Mouse (Mus musculus): ENCODE results near the gene Pth2. TPM values are rescaled to one million over a fixed set of nuclear protein-coding genes. Genes with fewer than 3 reads are reported as not detected.

Pth2 gene
- total and polyA plus RNA-seq, 3 experiments, result not detected

DNA sequence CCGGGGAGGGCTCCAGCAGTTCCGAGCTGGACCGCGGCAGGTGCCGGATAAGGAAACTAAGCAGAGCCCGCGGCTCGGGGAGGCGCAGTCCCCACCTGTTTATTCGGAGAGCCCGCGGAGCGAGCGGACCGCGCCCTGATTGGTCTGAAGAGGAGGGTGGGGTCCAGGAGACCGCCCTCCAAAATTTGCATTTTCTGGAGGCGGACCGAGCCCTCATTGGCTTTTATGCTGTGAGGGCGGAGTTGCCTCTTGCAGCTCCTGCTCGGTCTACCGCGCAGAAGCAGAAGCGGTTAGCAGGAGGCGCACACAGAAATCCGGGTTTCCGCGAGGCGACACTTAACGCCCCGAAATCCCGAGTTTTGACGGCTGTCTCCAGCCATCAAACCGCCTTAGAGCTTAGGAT, 1.4 kb downstream of the Pth2 start:
- Histone ChIP-seq H3K27ac (ENCODE audit: insufficient read depth, low read depth) (no peak overlapping the region), H3K9ac (ENCODE audit: insufficient read depth, low read depth) (no peak overlapping the region), H3K36me3 (replicated peaks in 1 of 2; ENCODE audit: control insufficient read depth in 1 of 2, insufficient read depth in 1 of 2, low read length in 1 of 2) (no peaks in the 10 kb centered on the region), H3K79me2 (replicated peaks; ENCODE audit: control insufficient read depth, extremely low read depth, insufficient read depth, poor library complexity, severe bottlenecking) (no peaks in the 10 kb centered on the region), H3K4me1 (ENCODE audit: control insufficient read depth in 1 of 2, insufficient read depth in 2 of 2) (peaks cover 0 to 10% of the 10 kb centered on the region in 2 experiments; a peak in 2 of 4 replicates), H3K9me3 (replicated peaks; ENCODE audit: low read length) (peaks cover 2% of the 10 kb centered on the region), H3K27me3 (replicated peaks) (peaks cover 97% of the 10 kb centered on the region), H3K4me2 (ENCODE audit: insufficient read depth, low read depth, poor library complexity, severe bottlenecking) (peak overlapping the region; percentile 56), H3K4me3 (replicated peaks in 1 of 3; ENCODE audit: low read depth in 2 of 3, low read length in 2 of 3, poor library complexity in 1 of 3) (no peak overlapping the region)
- TF ChIP-seq POLR2AphosphoS2 (IDR thresholded peaks at IDR 0.05; ENCODE audit: low read depth, low read length) (no peak), UBTF (IDR thresholded peaks at IDR 0.05; ENCODE audit: low read depth, low read length) (no peak), RAD21 (IDR thresholded peaks at IDR 0.05; ENCODE audit: low read depth, low read length) (no peak), MXI1 (IDR thresholded peaks at IDR 0.05; ENCODE audit: low read depth, low read length) (peak; percentile 46; the same call in 1 of the 2 replicates), TBP (conservative IDR thresholded peaks at IDR 0.05; ENCODE audit: low read depth, low read length) (no peak), POLR2A (IDR thresholded peaks at IDR 0.05; ENCODE audit: low read depth, low read length) (peak; percentile 69), CHD2 (IDR thresholded peaks at IDR 0.05; ENCODE audit: low read length) (no peak), MYC (IDR thresholded peaks at IDR 0.05; ENCODE audit: low read depth, low read length) (no peak), NELFE (IDR thresholded peaks at IDR 0.05; ENCODE audit: low read depth, low read length) (peak; percentile 33; the same call in 1 of the 2 replicates), MEF2A (IDR thresholded peaks at IDR 0.05; ENCODE audit: borderline replicate concordance, low read depth, low read length) (no peak), SIN3A (IDR thresholded peaks at IDR 0.05; ENCODE audit: low read length) (peak; percentile 42; the same call in 1 of the 2 replicates), NRF1 (IDR thresholded peaks at IDR 0.05; ENCODE audit: low read depth, low read length) (peak; percentile 76), PAX5 (IDR thresholded peaks at IDR 0.05; ENCODE audit: low read length) (no peak), RCOR1 (conservative IDR thresholded peaks at IDR 0.05; ENCODE audit: low read depth, low read length) (peak; percentile 94), TCF12 (IDR thresholded peaks at IDR 0.05; ENCODE audit: low read depth, low read length) (peak; percentile 40; the same call in 1 of the 2 replicates), MAX (IDR thresholded peaks at IDR 0.05; ENCODE audit: low read length) (peak; percentile 78)
- dilution Hi-C loops (cut with MboI; ENCODE audit: extremely low pct_ligation_motif_present, extremely low pct_unique_long_range_greater_than_20kb, low sequenced_read_pairs), result no loop called here
- DNase-seq (ENCODE audit: extremely low read depth), result peak; percentile 93
- in situ Hi-C loops (cut with MboI; ENCODE audit: low pct_ligation_motif_present, low pct_unique_long_range_greater_than_20kb, low sequenced_read_pairs), result no loop called here

DNA sequence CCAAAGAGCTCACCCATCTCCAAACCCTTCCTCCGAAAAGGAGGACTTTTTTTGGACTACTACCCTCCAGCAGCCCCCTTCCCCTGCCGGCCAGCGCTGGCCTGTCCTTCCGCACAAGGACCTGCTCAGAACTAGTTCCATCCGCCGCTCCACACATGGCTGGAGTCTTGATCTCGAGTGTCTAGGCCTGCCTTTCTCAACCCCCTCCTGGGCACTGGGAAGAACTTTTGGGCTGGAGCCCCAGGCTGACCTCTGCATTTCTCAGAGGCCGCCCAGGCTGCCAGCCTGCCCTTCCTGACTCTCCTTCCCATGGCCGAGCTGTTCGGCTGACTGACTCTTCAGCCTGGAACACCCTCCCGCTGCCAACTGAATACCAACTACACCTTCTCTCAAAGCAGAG, 1.8 kb downstream of the Pth2 start:
- H3K4me2 ChIP-seq (ENCODE audit: insufficient read depth, low read depth, poor library complexity, severe bottlenecking), result peak overlapping the region; percentile 56
- dilution Hi-C loops (cut with MboI; ENCODE audit: extremely low pct_ligation_motif_present, extremely low pct_unique_long_range_greater_than_20kb, low sequenced_read_pairs), result no loop called here
- DNase-seq (ENCODE audit: extremely low read depth), result no peak
- TF ChIP-seq E2F4 (IDR thresholded peaks at IDR 0.05; ENCODE audit: insufficient replicate concordance, low read depth, low read length), result no peak
- TF ChIP-seq BHLHE40 (IDR thresholded peaks at IDR 0.05; ENCODE audit: low read depth, low read length), result no peak
- no peak for TF ChIP-seq RCOR1 (conservative IDR thresholded peaks at IDR 0.05; ENCODE audit: low read depth, low read length)
- no peak for TF ChIP-seq NELFE (IDR thresholded peaks at IDR 0.05; ENCODE audit: low read depth, low read length)
- TF ChIP-seq KAT2A (IDR thresholded peaks at IDR 0.05; ENCODE audit: insufficient replicate concordance, low read length), result no peak
- TF ChIP-seq POLR2A (IDR thresholded peaks at IDR 0.05; ENCODE audit: low read depth, low read length), result no peak
- no peak for TF ChIP-seq MEF2A (IDR thresholded peaks at IDR 0.05; ENCODE audit: borderline replicate concordance, low read depth, low read length)
- TF ChIP-seq ZKSCAN1 (IDR thresholded peaks at IDR 0.05; ENCODE audit: borderline replicate concordance, low read depth, low read length), result no peak
- TF ChIP-seq POLR2AphosphoS2 (IDR thresholded peaks at IDR 0.05; ENCODE audit: low read depth, low read length), result no peak
- TF ChIP-seq JUN (IDR thresholded peaks at IDR 0.05; ENCODE audit: insufficient read depth, low read depth, low read length), result no peak
- TF ChIP-seq PAX5 (IDR thresholded peaks at IDR 0.05; ENCODE audit: low read length), result no peak
- no peak for TF ChIP-seq SMC3 (IDR thresholded peaks at IDR 0.05; ENCODE audit: low read depth, low read length)
- TF ChIP-seq TBP (conservative IDR thresholded peaks at IDR 0.05; ENCODE audit: low read depth, low read length), result no peak
- no peak for TF ChIP-seq MYC (IDR thresholded peaks at IDR 0.05; ENCODE audit: low read depth, low read length)
- H3K79me2 ChIP-seq (replicated peaks; ENCODE audit: control insufficient read depth, extremely low read depth, insufficient read depth, poor library complexity, severe bottlenecking), result no peaks in the 10 kb centered on the region
- peaks cover 2% of the 10 kb centered on the region for H3K9me3 ChIP-seq (replicated peaks; ENCODE audit: low read length)
- in situ Hi-C loops (cut with MboI; ENCODE audit: low pct_ligation_motif_present, low pct_unique_long_range_greater_than_20kb, low sequenced_read_pairs), result no loop called here
- peaks cover 96% of the 10 kb centered on the region for H3K27me3 ChIP-seq (replicated peaks)
- no peak overlapping the region for H3K27ac ChIP-seq (ENCODE audit: insufficient read depth, low read depth)
- no peaks in the 10 kb centered on the region for H3K36me3 ChIP-seq (replicated peaks in 1 of 2; ENCODE audit: control insufficient read depth in 1 of 2, insufficient read depth in 1 of 2, low read length in 1 of 2)
- H3K4me1 ChIP-seq (ENCODE audit: control insufficient read depth in 1 of 2, insufficient read depth in 2 of 2), result peaks cover 0 to 10% of the 10 kb centered on the region in 2 experiments; a peak in 2 of 4 replicates
- no peak overlapping the region for H3K4me3 ChIP-seq (replicated peaks in 1 of 3; ENCODE audit: low read depth in 2 of 3, low read length in 2 of 3, poor library complexity in 1 of 3)
- no peak overlapping the region for H3K9ac ChIP-seq (ENCODE audit: insufficient read depth, low read depth)
